Mouse (Mus musculus) layer of hippocampus, adult 2 months (tissue): ENCODE data around the gene Utf1. TPM values are rescaled to one million over a fixed set of nuclear protein-coding genes. Genes with fewer than 3 reads are reported as not detected.

Source experiments
- DNase-seq, 2 experiments: peaks; one replicate each; pipeline ENCODE4 v3.0.0; 2022; ENCODE audit warnings: low spot score in 2 of 2
- H3K27ac ChIP-seq: fragments of 200-600 bp; 2 replicates; pipeline ENCODE4 v1.8.1; 2022
- H3K4me3 ChIP-seq: fragments of 200-600 bp; 2 replicates; pipeline ENCODE4 v1.8.1; 2022; ENCODE audit warnings: mild to moderate bottlenecking
- CTCF ChIP-seq: fragments of 200-600 bp; conservative IDR thresholded peaks from 2 replicates; pipeline ENCODE4 v1.8.1; 2022; ENCODE audit warnings: antibody characterized with exemption, mild to moderate bottlenecking, moderate library complexity
- long read RNA-seq, 2 experiments: library from polyadenylated mRNA; stranded (forward); transcript quantifications; one replicate each; pipeline ENCODE4 v2.0.0; 2021; ENCODE audit warnings: borderline mapping rate in 2 of 2
- total RNA-seq, 2 experiments: library from RNA; stranded (reverse); gene quantifications; 2 replicates each; pipeline ENCODE4 v1.2.3; 2021

The Utf1 gene
- not detected for total RNA-seq
- long read RNA-seq, experiment 1 = 0 reads
- long read RNA-seq, experiment 2 = 0 reads

DNA sequence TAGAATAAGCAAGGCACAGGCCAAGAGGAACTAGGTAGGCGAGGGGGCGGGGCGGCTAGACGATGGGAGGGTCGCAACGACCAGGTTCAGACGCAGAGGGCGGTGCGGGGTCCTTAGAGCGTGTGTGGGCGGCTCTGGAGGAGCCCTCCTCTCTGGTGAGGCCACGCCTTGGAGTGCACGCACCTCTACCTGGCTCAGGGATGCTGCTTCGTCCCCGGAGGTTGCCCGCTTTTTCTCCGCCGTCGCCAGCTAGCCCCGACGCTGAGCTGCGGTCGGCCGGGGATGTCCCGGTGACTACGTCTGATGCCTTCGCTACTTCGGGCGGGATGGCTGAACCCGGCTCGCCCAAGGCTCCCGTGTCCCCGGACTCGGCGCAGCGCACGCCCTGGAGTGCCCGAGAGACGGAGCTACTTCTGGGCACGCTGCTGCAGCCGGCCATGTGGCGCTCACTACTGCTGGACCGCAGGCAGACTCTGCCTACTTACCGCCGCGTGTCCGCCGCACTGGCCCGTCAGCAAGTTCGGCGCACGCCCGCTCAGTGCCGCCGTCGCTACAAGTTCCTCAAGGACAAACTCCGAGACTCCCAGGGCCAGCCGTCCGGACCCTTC, at the start of gene Utf1:
Gene Utf1, plus strand, starts transcription at position 116 of the 608 bp plus-strand sequence.
- Histone ChIP-seq H3K4me3 (peak within 1 kb of the TSS; percentile 18; the same call in 1 of the 2 replicates), H3K27ac (no peak within 1 kb of the TSS)
- DNase-seq = no peak
- TF ChIP-seq CTCF = no peak

DNA sequence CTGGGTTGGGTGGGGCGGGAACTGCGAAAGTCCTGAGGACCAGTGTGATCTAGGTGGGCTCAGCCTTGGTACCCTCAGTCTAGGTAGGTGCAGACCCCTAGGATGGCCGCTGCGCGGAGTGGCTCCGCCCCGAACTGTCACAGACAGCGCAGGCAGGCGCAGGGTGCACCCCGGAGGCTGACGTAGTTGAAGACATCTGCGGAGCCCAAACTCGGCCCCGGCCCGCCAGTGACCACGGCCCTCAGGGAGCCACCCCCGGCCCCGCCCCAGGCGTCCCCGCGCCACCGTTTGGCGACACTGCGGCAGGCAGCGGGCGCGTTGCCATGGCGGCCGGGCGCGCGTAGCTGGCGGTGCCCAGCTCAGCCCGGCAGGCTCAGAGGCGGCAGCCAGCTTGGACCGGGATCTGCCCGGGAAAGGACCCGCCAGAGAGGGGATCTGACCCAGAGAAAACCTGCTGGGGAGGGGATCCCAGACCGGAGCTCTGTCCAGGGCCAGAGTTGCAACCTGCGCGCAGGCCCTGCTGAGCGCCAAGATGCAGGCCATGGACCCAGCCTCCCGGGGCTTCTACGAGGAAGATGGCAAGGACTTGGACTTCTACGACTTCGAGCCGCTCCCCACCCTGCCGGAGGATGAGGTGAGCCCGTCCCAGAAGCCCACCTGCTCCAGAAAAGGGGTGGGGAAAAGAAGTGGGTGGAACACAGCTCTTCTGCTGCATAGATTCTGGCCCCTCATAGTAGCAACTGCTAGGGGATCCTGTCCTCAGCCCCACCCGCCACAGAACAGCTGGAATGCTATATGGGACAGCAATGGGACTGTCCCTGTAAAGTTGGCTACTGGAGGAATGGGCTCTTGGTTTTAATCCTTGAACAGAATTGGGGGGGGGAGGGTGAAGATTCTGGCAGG, 48.7 kb upstream of the Utf1 start, which contains the start of gene Kndc1:
Gene Kndc1, plus strand, starts transcription at position 42 of the 903 bp plus-strand sequence.
- peak within 1 kb of the TSS; percentile 89 for H3K27ac ChIP-seq
- peak; percentile 76 to 78 for DNase-seq
- TF ChIP-seq CTCF = peak; percentile 37
- peak within 1 kb of the TSS; percentile 82 for H3K4me3 ChIP-seq

DNA sequence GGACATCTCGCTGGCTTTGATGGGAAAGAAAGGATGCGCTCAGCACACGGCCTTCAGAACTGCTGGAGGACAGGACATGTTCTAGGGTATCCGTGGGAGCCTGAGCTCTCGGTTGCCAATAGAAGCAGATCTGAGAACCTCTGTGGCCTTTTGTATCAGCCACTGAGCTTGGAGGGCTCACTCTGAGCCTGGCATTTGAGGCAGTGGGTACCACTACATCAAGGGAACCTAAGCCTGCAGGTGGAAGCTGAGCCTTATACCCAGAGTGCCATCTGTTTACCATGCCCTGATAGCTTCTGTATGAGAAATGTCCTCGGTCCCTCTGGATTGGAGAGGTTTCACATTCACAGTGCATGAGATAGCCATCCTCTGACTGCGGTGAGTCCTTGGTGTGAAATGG, 47.3 kb upstream of the Utf1 start:
- peak overlapping the region; percentile 82 for H3K4me3 ChIP-seq

DNA sequence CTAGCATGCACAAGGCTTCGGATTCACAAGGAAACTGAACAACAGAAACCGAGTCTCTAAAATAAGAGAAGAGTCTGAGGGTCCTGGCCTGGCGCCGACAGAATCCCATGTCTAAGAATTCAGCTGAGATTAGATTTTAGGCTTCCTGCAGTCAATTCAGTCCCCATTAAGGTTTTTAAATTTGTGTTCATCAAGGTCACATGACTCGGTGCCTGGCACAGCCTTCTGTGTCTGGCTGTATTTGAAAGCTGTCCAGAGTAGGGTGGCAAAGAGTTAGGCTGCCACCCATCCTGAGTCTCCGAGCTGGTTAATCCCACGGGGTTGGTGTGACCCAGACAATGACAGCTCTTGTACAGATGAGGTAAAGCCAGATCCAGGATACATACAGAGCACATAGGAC, 46.8 kb upstream of the Utf1 start:
- Histone ChIP-seq H3K27ac (peak overlapping the region; percentile 89), H3K4me3 (peak overlapping the region; percentile 82)
- no peak for TF ChIP-seq CTCF
- no peak for DNase-seq

More for the DNA sequence above, 47.3 kb upstream of the Utf1 start:
- no peak for TF ChIP-seq CTCF
- peak overlapping the region; percentile 89 for H3K27ac ChIP-seq
- no peak for DNase-seq

DNA sequence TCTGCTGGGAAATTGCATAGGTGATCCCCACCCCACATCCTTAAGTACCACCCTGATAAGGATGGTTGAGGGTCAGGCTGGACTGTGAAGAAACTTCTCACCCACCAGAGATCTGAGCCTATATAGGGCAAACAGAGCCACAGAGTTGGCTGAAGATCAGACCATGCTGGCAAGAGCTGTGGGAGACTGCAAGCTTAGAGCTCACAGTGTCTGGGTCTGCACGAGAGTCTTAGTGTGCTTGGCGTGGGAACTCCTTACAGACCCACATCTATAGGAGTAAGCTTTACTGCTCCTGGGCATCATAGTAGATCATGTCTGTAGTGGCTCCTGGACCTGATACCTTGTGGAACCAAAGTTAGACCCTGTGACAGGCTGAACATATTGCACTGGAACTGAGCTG, 45.0 kb upstream of the Utf1 start:
- H3K27ac ChIP-seq = peak overlapping the region; percentile 89
- no peak overlapping the region; the same call in 1 of the 2 replicates for H3K4me3 ChIP-seq
- no peak for TF ChIP-seq CTCF

DNA sequence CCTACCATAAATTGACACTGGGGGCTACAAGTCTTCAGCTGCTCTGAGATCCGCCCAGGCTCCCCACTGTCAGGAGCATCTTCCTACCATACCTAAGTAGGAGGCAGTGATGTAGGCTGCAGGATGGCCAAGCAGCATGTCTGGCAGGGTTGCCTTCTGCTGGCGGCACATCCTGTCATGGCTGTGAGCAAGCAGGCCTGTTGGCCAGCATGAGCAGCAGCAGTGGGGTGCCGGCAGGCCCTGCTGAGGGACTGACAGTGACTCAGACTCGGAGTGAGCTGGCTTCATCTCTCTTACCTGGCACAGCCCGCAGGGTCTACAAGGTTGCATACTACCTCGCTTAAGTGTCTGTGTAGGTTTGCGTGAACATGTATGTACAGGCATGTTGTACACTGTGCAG, 44.1 kb upstream of the Utf1 start:
- H3K27ac ChIP-seq = peak overlapping the region; percentile 89

More for the DNA sequence above, 45.0 kb upstream of the Utf1 start:
- DNase-seq = no peak

DNA sequence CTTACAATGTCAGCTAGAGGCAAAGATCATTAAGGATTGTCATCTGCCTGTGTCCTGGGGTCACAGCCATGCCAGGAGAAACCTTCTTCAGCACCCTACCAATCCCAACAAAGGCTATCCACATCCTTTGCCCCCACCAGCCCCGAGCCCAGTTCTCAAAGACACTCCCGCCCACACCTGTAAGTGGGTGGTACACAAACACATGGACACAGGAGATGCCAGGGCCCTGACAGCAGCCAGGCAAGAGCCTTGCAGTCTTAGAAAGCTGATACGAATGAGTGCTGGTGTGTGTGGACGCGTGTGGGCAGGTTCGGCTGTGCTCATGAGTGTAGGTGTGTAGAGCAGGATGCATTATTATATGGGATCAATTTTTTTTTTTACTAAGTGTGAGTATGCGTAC, 43.1 kb upstream of the Utf1 start:
- no peak for TF ChIP-seq CTCF
- H3K4me3 ChIP-seq = no peak overlapping the region

More for the DNA sequence above, 44.1 kb upstream of the Utf1 start:
- no peak overlapping the region for H3K4me3 ChIP-seq
- TF ChIP-seq CTCF = no peak
- DNase-seq = peak in 1 of 2 experiments; percentile 46

DNA sequence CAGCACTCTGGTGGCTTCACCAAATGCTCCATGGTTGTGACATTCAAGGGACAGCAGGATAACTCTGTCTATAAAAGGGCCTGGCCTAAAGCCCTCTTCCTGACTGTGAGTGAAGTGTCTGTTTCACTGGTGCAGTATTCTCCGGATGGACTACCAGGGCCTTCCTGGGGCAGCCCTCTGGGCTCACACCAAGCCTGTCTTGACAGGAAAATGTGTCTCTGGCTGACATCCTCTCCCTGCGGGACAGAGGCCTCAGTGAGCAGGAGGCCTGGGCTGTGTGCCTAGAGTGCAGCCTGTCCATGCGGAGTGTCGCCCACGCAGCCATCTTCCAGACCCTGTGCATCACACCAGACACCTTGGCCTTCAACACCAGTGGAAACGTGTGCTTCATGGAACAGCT, 42.7 kb upstream of the Utf1 start:
- Histone ChIP-seq H3K4me3 (no peak overlapping the region), H3K27ac (peak overlapping the region; percentile 43; the same call in 1 of the 2 replicates)
- TF ChIP-seq CTCF = no peak
- no peak for DNase-seq

More for the DNA sequence above, 43.1 kb upstream of the Utf1 start:
- peak overlapping the region; percentile 43; the same call in 1 of the 2 replicates for H3K27ac ChIP-seq
- DNase-seq = no peak

DNA sequence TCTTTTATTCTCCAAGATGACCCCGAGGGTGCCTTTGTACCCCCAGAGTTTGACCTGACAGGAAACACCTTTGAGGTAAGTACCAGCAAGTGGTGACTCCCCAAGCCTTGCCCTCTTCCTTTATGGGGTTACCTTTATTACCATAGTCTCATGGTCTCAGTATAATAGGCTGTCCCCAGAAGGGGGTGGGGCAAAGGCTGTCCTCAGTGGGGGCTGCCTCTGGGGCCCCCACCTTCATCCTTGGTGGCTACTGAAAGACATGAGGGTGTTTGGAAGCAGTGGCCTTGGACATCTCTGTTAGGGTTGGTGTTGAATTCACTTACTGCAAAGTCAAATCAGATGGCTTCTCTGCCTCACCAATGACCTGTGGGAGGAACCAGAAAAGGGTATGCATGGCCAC, 41.6 kb upstream of the Utf1 start:
- no peak overlapping the region for H3K27ac ChIP-seq
- no peak for DNase-seq
- no peak overlapping the region for H3K4me3 ChIP-seq
- no peak for TF ChIP-seq CTCF

DNA sequence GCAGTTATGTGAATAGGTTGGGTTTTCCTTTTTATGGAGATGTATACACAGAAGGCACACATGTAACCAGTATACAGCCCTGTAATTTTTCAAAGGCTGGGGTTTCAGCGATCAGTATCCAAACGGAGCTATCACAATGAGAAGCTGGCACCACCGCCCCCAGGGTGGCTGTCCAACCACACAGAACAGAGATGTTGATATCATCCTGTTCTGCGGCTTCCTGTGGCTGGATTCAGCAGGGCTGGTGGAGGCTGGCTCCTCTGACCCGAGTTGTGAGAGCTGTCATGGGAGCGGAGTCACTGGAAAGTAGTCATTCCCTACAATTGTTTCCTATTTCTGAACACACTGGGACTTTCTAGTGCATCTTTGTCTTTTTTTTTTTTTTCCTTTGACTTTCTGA, 38.3 kb upstream of the Utf1 start:
- Histone ChIP-seq H3K4me3 (no peak overlapping the region), H3K27ac (peak overlapping the region; percentile 52; the same call in 1 of the 2 replicates)
- DNase-seq = no peak
- TF ChIP-seq CTCF = no peak

DNA sequence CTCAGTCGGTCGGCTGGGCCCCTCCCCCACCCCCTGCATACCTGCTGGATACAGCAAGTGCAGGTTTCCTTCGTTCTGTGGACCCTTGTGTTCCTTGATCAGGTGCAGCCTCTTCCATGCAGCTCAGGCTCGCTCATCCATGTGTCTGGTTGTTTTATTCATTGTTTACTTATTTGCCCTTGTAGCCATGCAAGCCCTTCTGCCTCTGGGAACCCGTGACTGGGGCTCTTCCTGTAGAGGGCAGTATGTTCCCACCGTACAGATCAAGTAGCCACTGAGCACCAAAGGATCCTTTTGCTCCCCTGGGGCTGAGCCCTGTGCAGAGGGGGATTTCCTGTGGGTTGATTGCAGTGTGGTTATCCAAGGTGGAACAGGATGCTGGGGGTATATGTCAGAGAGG, 37.9 kb upstream of the Utf1 start:
- Histone ChIP-seq H3K4me3 (no peak overlapping the region), H3K27ac (peak overlapping the region; percentile 52; the same call in 1 of the 2 replicates)
- peak in 1 of 2 experiments; percentile 49 for DNase-seq
- TF ChIP-seq CTCF = peak; percentile 78

DNA sequence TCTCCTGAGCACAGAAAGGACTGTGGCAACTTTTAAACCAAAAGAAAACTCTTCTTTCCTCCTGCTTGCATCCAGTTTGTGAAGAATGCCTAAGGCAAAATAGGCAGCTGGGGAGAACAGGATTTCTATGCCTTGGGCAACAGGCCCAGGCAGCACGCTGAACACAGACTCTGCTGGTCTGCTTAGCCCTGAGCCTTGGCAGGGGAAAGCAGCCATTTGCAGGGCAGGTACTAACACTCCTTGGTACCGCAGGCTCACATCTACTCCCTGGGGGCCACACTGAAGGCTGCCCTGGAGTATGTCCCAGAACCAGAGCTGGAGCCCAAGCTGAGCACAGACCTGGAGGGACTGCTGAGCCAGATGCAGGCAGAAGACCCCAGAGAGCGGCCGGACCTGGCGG, 35.4 kb upstream of the Utf1 start:
- H3K27ac ChIP-seq = peak overlapping the region; percentile 61
- TF ChIP-seq CTCF = no peak
- peak in 1 of 2 experiments; percentile 44 for DNase-seq
- no peak overlapping the region for H3K4me3 ChIP-seq

DNA sequence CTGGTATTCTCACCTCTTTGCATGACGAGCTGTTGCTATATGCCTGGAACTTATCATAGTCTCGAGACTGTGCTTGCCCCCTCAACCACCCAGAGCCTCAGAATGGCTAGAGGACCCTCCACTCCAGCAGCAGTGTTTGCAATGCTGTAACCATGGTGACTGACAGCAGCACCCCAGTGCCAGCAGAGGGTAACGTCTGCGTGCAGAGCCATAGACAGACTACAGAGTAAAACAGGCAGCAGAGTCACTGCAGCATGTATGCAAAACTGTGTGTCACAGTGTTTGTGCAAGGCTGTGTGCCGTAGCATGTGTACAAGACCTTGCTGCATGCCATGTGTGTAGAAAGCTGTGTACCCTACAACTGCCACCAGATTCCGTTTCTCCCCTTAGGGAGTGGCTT, 34.1 kb upstream of the Utf1 start:
- no peak for DNase-seq
- H3K27ac ChIP-seq = peak overlapping the region; percentile 9; the same call in 1 of the 2 replicates
- H3K4me3 ChIP-seq = no peak overlapping the region
- TF ChIP-seq CTCF = no peak
